Mouse (Mus musculus) MEL (cell line): Measurements from ENCODE around the gene Plau.

Experiments used
- CHD1 ChIP-seq: IDR thresholded peaks from 2 replicates; pipeline ENCODE4 v1.6.1; 2012; ENCODE audit warnings: low read depth, mild to moderate bottlenecking, inconsistent platforms, low read length, improper control_type of control experiment
- CTCF ChIP-seq, 3 experiments: IDR thresholded peaks in 2 of 3; conservative IDR thresholded peaks in 1 of 3; 2 replicates each; pipeline ENCODE4 v1.5.1; 2011 to 2012; ENCODE audit warnings: low read length in 3 of 3, low read depth in 2 of 3, mild to moderate bottlenecking in 2 of 3, improper control_type of control experiment in 1 of 3, inconsistent platforms in 1 of 3, mixed read lengths in 1 of 3, moderate library complexity in 1 of 3; ENCODE audit not compliant: control insufficient read depth in 1 of 3, insufficient read depth in 1 of 3, poor library complexity in 1 of 3, severe bottlenecking in 1 of 3
- EP300 ChIP-seq, 2 experiments: IDR thresholded peaks; 2 replicates each; pipeline ENCODE4 v1.6.1; 2011; ENCODE audit warnings: improper control_type of control experiment in 2 of 2, low read length in 2 of 2, low read depth in 1 of 2, mild to moderate bottlenecking in 1 of 2
- ETS1 ChIP-seq: IDR thresholded peaks from 2 replicates; pipeline ENCODE4 v1.6.1; 2012; ENCODE audit warnings: low read depth, mild to moderate bottlenecking, inconsistent platforms, low read length, improper control_type of control experiment, moderate library complexity
- GABPA ChIP-seq: IDR thresholded peaks from 2 replicates; pipeline ENCODE4 v1.6.1; 2012; ENCODE audit warnings: low read depth, mild to moderate bottlenecking, inconsistent platforms, low read length, improper control_type of control experiment, moderate library complexity
- GATA1 ChIP-seq: IDR thresholded peaks from 2 replicates; pipeline ENCODE4 v1.6.1; 2011; ENCODE audit warnings: low read depth, low read length, improper control_type of control experiment
- KAT2A ChIP-seq: conservative IDR thresholded peaks from 2 replicates; pipeline ENCODE4 v1.6.1; 2012; ENCODE audit warnings: low read depth, low read length, improper control_type of control experiment, inconsistent platforms
- POLR2A ChIP-seq, 2 experiments: IDR thresholded peaks; 2 replicates each; pipeline ENCODE4 v1.6.1; 2011 to 2012; ENCODE audit warnings: low read length in 2 of 2, mild to moderate bottlenecking in 2 of 2, control low read depth in 1 of 2, improper control_type of control experiment in 1 of 2, low read depth in 1 of 2, moderate library complexity in 1 of 2; ENCODE audit not compliant: control insufficient read depth in 1 of 2, insufficient read depth in 1 of 2, poor library complexity in 1 of 2
- RCOR1 ChIP-seq: IDR thresholded peaks from 2 replicates; pipeline ENCODE4 v1.6.1; 2012; ENCODE audit warnings: low read depth, mild to moderate bottlenecking, inconsistent platforms, low read length, improper control_type of control experiment
- SMC3 ChIP-seq: IDR thresholded peaks from 2 replicates; pipeline ENCODE4 v1.6.1; 2011; ENCODE audit warnings: low read depth, low read length, improper control_type of control experiment
- TCF12 ChIP-seq: IDR thresholded peaks from 2 replicates; pipeline ENCODE4 v1.6.1; 2014; ENCODE audit warnings: low read depth, mild to moderate bottlenecking, inconsistent platforms, low read length, improper control_type of control experiment, moderate library complexity
- USF1 ChIP-seq: IDR thresholded peaks from 2 replicates; pipeline ENCODE4 v1.6.1; 2014; ENCODE audit warnings: low read depth, mild to moderate bottlenecking, inconsistent platforms, low read length, improper control_type of control experiment, moderate library complexity

DNA sequence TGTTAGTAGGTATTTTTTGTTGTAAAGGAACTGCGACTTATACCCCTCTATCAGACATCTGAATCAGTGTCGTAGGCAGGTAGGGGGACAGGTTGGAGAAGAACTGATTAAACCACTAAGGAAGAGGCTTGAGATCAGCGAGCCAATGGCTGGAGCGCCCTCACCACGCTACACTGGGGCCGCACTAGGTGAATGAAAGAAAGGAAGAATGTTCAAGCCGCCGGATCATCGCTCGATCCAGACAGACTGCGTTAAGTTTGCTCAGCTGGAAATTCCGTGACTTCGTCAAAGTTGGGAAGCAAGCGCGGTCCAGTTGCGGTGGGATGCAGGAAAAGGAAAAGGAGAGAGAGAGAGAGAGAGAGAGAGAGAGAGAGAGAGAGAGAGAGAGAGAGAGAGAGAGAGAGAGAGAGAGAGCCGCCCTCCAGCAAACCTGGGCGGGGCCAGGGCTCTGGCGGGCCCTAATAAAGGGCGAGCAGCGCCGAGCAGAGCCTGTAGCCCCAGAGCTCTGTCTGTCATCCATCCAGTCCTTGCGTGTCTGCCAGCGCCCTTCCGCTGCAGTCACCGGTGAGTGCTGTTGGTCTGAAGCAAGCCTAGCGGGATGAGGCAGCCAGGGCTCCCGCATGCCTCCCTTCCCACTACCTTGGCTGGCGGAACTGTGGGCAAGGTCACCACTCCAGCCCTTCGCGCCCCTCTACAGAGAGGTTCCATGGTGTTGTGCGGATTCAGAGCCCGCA lies at the start of gene Plau:
- no peak for TF ChIP-seq USF1
- no peak for TF ChIP-seq GATA1
- TF ChIP-seq CTCF (IDR thresholded peaks at IDR 0.05 in 2 of 3, conservative IDR thresholded peaks at IDR 0.05 in 1 of 3; ENCODE audit: control insufficient read depth in 1 of 3, insufficient read depth in 1 of 3, low read depth in 2 of 3, low read length in 3 of 3, poor library complexity in 1 of 3, severe bottlenecking in 1 of 3) = no peak
- TF ChIP-seq KAT2A = no peak
- TF ChIP-seq EP300 (IDR thresholded peaks at IDR 0.05; ENCODE audit: low read depth in 1 of 2, low read length in 2 of 2) = no peak
- no peak for TF ChIP-seq GABPA
- TF ChIP-seq RCOR1 = no peak
- no peak for TF ChIP-seq TCF12
- TF ChIP-seq CHD1 = no peak
- TF ChIP-seq SMC3 = no peak
- no peak for TF ChIP-seq POLR2A (IDR thresholded peaks at IDR 0.05; ENCODE audit: control insufficient read depth in 1 of 2, insufficient read depth in 1 of 2, low read depth in 1 of 2, low read length in 2 of 2, poor library complexity in 1 of 2)
- TF ChIP-seq ETS1 = no peak
